Mouse (Mus musculus) forebrain, embryonic 11.5 days (tissue): ENCODE results near the gene Olfr243. TPM values are rescaled to one million over a fixed set of nuclear protein-coding genes. Genes with fewer than 3 reads are reported as not detected.
"Not testable (repeated sequence)": the region's sequence is repeated elsewhere in the genome, so short reads cannot be mapped to it uniquely, and the experiment has no call there.

Experiments
- ATAC-seq: fragments of 200-750 bp; cut with Nextera tagmentation; replicated peaks from 2 replicates; pipeline ENCODE4 v1.8.0; 2017; ENCODE audit warnings: moderate TSS enrichment; ENCODE audit not compliant: low FRiP score
- DNase-seq: peaks from one replicate; pipeline ENCODE4 v3.0.0-alpha.2; 2017; ENCODE audit warnings: low spot score
- H3K27ac ChIP-seq: fragments of 300-500 bp; sonication (generic); 2 replicates; pipeline ENCODE4 v1.5.1; 2014; ENCODE audit warnings: low read depth, low read length
- H3K27me3 ChIP-seq: fragments of 300-500 bp; sonication (generic); 2 replicates; pipeline ENCODE4 v1.6.1; 2014; ENCODE audit warnings: mild to moderate bottlenecking, low read length, mixed read lengths; ENCODE audit not compliant: control insufficient read depth, insufficient read depth
- H3K36me3 ChIP-seq: fragments of 300-500 bp; sonication (generic); 2 replicates; pipeline ENCODE4 v1.6.1; 2014; ENCODE audit warnings: mild to moderate bottlenecking, low read length, moderate library complexity, mixed read lengths; ENCODE audit not compliant: control insufficient read depth, insufficient read depth
- H3K4me1 ChIP-seq: fragments of 300-500 bp; sonication (generic); replicated peaks from 2 replicates; pipeline ENCODE4 v1.6.1; 2014; ENCODE audit warnings: low read length, mixed read lengths; ENCODE audit not compliant: control insufficient read depth, insufficient read depth
- H3K4me2 ChIP-seq: fragments of 300-500 bp; sonication (generic); 2 replicates; pipeline ENCODE4 v1.6.1; 2014; ENCODE audit warnings: low read depth, mild to moderate bottlenecking, low read length, moderate library complexity, mixed read lengths; ENCODE audit not compliant: severe bottlenecking
- H3K4me3 ChIP-seq: fragments of 300-500 bp; sonication (generic); 2 replicates; pipeline ENCODE4 v1.5.1; 2014; ENCODE audit warnings: low read depth, low read length
- H3K9ac ChIP-seq: fragments of 300-500 bp; sonication (generic); 2 replicates; pipeline ENCODE4 v1.6.1; 2014; ENCODE audit warnings: low read length
- H3K9me3 ChIP-seq: fragments of 300-500 bp; sonication (generic); 2 replicates; pipeline ENCODE4 v1.6.1; 2016; ENCODE audit warnings: low read length, mixed read lengths; ENCODE audit not compliant: control insufficient read depth
- WGBS: fragments of 180-500 bp; shearing (Covaris S2); extraction: QIAGEN DNeasy Blood & Tissue Kit; methylation state at CpG from one replicate; pipeline ENCODE4 v1.1.7; 2014; 5-methylcytosine and 5-hydroxymethylcytosine counted together
- polyA plus RNA-seq: library from polyadenylated mRNA; unstranded; fragments of >200 nt; fragmentation: Nextera tagmentation; extraction: Ambion mirVana; gene quantifications from 2 replicates; pipeline ENCODE4 v1.2.1, GENCODE M21; 2014

Gene Olfr243
- polyA plus RNA-seq, 1 experiment from 2014 or later = not detected

GRCm38 (mm10) chr7:103762212-103762611 is 47.7 kb downstream of the Olfr243 start:
- ATAC-seq, H3K4me2 ChIP-seq, DNase-seq, H3K4me3 ChIP-seq, H3K27ac ChIP-seq, H3K27me3 ChIP-seq, H3K4me1 ChIP-seq, H3K36me3 ChIP-seq, H3K9me3 ChIP-seq, H3K9ac ChIP-seq: not testable (repeated sequence)
- WGBS = 79% methylated on average over 6 of the region's 6 CpGs

- not testable (repeated sequence) for H3K9ac ChIP-seq, H3K36me3 ChIP-seq, H3K27me3 ChIP-seq, H3K4me1 ChIP-seq, H3K4me2 ChIP-seq, H3K27ac ChIP-seq, H3K9me3 ChIP-seq, DNase-seq, ATAC-seq, H3K4me3 ChIP-seq
- WGBS = 85% methylated on average over 6 of the region's 6 CpGs
Observed at GRCm38 (mm10) chr7:103767687-103768086, 53.2 kb downstream of the Olfr243 start.

Other genes starting within 250 kb of the Olfr243 start
- gene Olfr608, start 244.8 kb upstream of the Olfr243 start, polyA plus RNA-seq = not detected in 2 replicates
- not detected in 2 replicates for gene Olfr609, start 216.6 kb upstream of the Olfr243 start, polyA plus RNA-seq
- gene Olfr610, start 202.5 kb upstream of the Olfr243 start, polyA plus RNA-seq = not detected in 2 replicates
- not detected in 2 replicates for gene Olfr611, start 193.8 kb upstream of the Olfr243 start, polyA plus RNA-seq
- gene Olfr612, start 172.0 kb upstream of the Olfr243 start, polyA plus RNA-seq = not detected in 2 replicates
- gene Olfr613, start 166.6 kb upstream of the Olfr243 start, polyA plus RNA-seq = not detected in 2 replicates
- gene Olfr615, start 158.6 kb upstream of the Olfr243 start, polyA plus RNA-seq = not detected in 2 replicates
- gene Olfr616, start 145.5 kb upstream of the Olfr243 start, polyA plus RNA-seq = not detected in 2 replicates
- not detected in 2 replicates for gene Olfr617, start 141.6 kb upstream of the Olfr243 start, polyA plus RNA-seq
- gene Olfr618, start 124.6 kb upstream of the Olfr243 start, polyA plus RNA-seq = not detected in 2 replicates
- not detected in 2 replicates for gene Olfr619, start 114.1 kb upstream of the Olfr243 start, polyA plus RNA-seq
- not detected in 2 replicates for gene Olfr620, start 102.1 kb upstream of the Olfr243 start, polyA plus RNA-seq
- not detected in 2 replicates for gene Olfr622, start 72.0 kb upstream of the Olfr243 start, polyA plus RNA-seq
- gene Olfr623, start 51.0 kb upstream of the Olfr243 start, polyA plus RNA-seq = not detected in 2 replicates
- not detected in 2 replicates for gene Olfr624, start 43.5 kb upstream of the Olfr243 start, polyA plus RNA-seq
- gene Olfr625-ps1, start 32.0 kb upstream of the Olfr243 start, polyA plus RNA-seq = not detected in 2 replicates
- gene Olfr628, start 15.7 kb downstream of the Olfr243 start, polyA plus RNA-seq = not detected in 2 replicates
- not detected in 2 replicates for gene Olfr629, start 30.3 kb downstream of the Olfr243 start, polyA plus RNA-seq
- not detected in 2 replicates for gene Olfr630, start 42.7 kb downstream of the Olfr243 start, polyA plus RNA-seq
- not detected in 2 replicates for gene Olfr69, start 56.9 kb downstream of the Olfr243 start, polyA plus RNA-seq
- not detected in 2 replicates for gene Olfr68, start 65.0 kb downstream of the Olfr243 start, polyA plus RNA-seq
- not detected in 2 replicates for gene Olfr67, start 77.2 kb downstream of the Olfr243 start, polyA plus RNA-seq
- gene Hbb-bt, start 99.3 kb downstream of the Olfr243 start, polyA plus RNA-seq = 770 and 789 TPM in 2 replicates
- 254 and 256 TPM in 2 replicates for gene Hbb-bs, start 113.4 kb downstream of the Olfr243 start, polyA plus RNA-seq
- not detected in 2 replicates for gene Hbb-bh2, start 125.8 kb downstream of the Olfr243 start, polyA plus RNA-seq
- gene Hbb-bh1, start 128.5 kb downstream of the Olfr243 start, polyA plus RNA-seq = 2,356 and 2,804 TPM in 2 replicates
- 10,747 and 11,615 TPM in 2 replicates for gene Hbb-y, start 138.5 kb downstream of the Olfr243 start, polyA plus RNA-seq
- gene Olfr66, start 171.6 kb downstream of the Olfr243 start, polyA plus RNA-seq = not detected in 2 replicates
- not detected in 2 replicates for gene Olfr64, start 179.8 kb downstream of the Olfr243 start, polyA plus RNA-seq
- gene Olfr65, start 188.8 kb downstream of the Olfr243 start, polyA plus RNA-seq = not detected in 2 replicates
- gene Olfr631, start 214.2 kb downstream of the Olfr243 start, polyA plus RNA-seq = not detected in 2 replicates
- gene Olfr632, start 219.7 kb downstream of the Olfr243 start, polyA plus RNA-seq = 0.12 TPM in 1 of 2 replicates, not detected in the other
- gene Olfr633, start 229.8 kb downstream of the Olfr243 start, polyA plus RNA-seq = not detected in 2 replicates